Mouse (Mus musculus) G1E (cell line): ENCODE results near the gene Macrod2. TPM values are rescaled to one million over a fixed set of nuclear protein-coding genes. Genes with fewer than 3 reads are reported as not detected.

Experiments used
- ATAC-seq: 2 replicates; pipeline ENCODE4 v1.8.0; 2016; ENCODE audit warnings: mild to moderate bottlenecking; ENCODE audit not compliant: insufficient number of reproducible peaks, poor library complexity, low FRiP score, severe bottlenecking; ENCODE audit errors: extremely low read depth
- DNase-seq: peaks from one replicate; pipeline ENCODE4 v3.0.0; 2012; ENCODE audit warnings: low spot score
- H3K27me3 ChIP-seq: 2 replicates; pipeline ENCODE4 v1.6.1; 2012; ENCODE audit warnings: mild to moderate bottlenecking, low read length, inconsistent platforms; ENCODE audit not compliant: insufficient read depth
- H3K36me3 ChIP-seq: replicated peaks from 2 replicates; pipeline ENCODE3; 2012; ENCODE audit warnings: mild to moderate bottlenecking, inconsistent platforms
- H3K4me1 ChIP-seq: 2 replicates; pipeline ENCODE4 v1.6.1; 2012; ENCODE audit warnings: low read depth, low read length, inconsistent platforms, mixed read lengths; ENCODE audit not compliant: insufficient read depth
- H3K4me3 ChIP-seq: 2 replicates; pipeline ENCODE4 v1.5.1; 2012; ENCODE audit warnings: low read depth, mild to moderate bottlenecking, inconsistent platforms, low read length, moderate library complexity, mixed read lengths
- H3K9me3 ChIP-seq: replicated peaks from 2 replicates; pipeline ENCODE4 v1.6.1; 2012; ENCODE audit warnings: inconsistent platforms
- CTCF ChIP-seq: IDR thresholded peaks from 2 replicates; pipeline ENCODE4 v1.5.1; 2012; ENCODE audit warnings: low read depth, low read length, inconsistent platforms, mixed read lengths
- GATA1 ChIP-seq: IDR thresholded peaks from 2 replicates; pipeline ENCODE4 v1.6.1; 2012; ENCODE audit warnings: borderline replicate concordance, low read length, inconsistent platforms, mixed read lengths
- GATA2 ChIP-seq: IDR thresholded peaks from 2 replicates; pipeline ENCODE4 v1.6.1; 2012; ENCODE audit warnings: low read depth, low read length, inconsistent platforms, borderline replicate concordance
- POLR2AphosphoS5 ChIP-seq: IDR thresholded peaks from 2 replicates; pipeline ENCODE4 v1.6.1; 2012; ENCODE audit warnings: low read depth, low read length, inconsistent platforms; ENCODE audit not compliant: insufficient replicate concordance
- TAL1 ChIP-seq: conservative IDR thresholded peaks from 2 replicates; pipeline ENCODE4 v1.6.1; 2012; ENCODE audit warnings: low read depth, low read length, inconsistent platforms, mixed read lengths
- polyA plus RNA-seq: library from polyadenylated mRNA; stranded (reverse); fragments of >175 nt; gene quantifications from 2 replicates; pipeline ENCODE4 v1.2.3, GENCODE M21; 2012
- total RNA-seq, 2 experiments: library from RNA; stranded (forward) in 1 of 2; stranded (reverse) in 1 of 2; fragments of 200-1000 nt in 1 of 2; fragments of >200 nt in 1 of 2; fragmentation: Nextera tagmentation in 1 of 2; gene quantifications; 2 replicates each; pipeline ENCODE4 v1.2.3; 2014 to 2017

Macrod2 gene
- total and polyA plus RNA-seq, 3 experiments, result 0.38 TPM; not detected in 2

DNA sequence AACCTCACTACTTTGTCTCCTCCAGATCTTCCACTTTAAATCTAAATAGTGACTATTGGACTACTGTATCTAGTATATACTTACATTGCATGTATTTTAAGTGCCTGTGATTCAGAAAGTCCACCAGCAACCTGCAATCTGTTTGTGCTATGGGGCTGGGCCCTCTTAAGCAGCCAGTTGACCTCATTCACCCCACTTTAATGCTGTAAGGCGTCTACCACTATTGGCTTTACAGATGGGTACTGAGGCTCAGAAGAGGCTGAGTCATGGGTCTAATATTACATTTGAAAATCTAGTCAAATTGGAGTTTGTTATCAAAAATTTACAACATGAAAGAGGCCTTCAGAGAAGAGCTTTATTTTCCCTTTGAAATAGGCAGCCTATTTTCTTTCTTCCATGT is 722.5 kb downstream of the Macrod2 start:
- DNase-seq (no peak), ATAC-seq (no peak)
- TF ChIP-seq GATA1 (no peak), TAL1 (no peak), POLR2AphosphoS5 (no peak)
- no peak overlapping the region for H3K4me3 ChIP-seq
- no peaks in the 10 kb centered on the region for H3K4me1 ChIP-seq
- H3K36me3 ChIP-seq, result no peaks in the 10 kb centered on the region
- no peaks in the 10 kb centered on the region for H3K27me3 ChIP-seq
- no peaks in the 10 kb centered on the region for H3K9me3 ChIP-seq

DNA sequence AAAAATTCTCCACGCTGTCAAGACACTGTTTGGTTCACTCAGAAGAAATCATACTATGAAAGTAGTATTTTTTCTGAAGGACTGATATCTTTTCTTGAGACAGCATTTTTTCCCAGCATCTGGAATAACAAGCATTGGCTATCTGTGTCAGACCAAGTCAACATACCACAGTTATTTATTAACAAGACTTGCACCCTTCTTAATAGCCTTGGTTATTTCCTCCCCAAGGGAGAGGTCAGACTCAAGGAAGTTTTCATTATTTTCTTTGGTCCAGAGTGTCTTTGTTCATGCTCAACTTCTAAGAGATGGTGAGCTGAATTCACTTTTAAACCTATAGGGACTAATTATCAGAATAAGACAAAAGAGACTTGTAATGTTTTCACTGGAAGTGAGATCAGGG is 728.8 kb downstream of the Macrod2 start:
- DNase-seq (no peak), ATAC-seq (no peak)
- Histone ChIP-seq H3K9me3 (peaks cover 5% of the 10 kb centered on the region; the same call in 1 of the 2 replicates), H3K4me3 (no peak overlapping the region), H3K27me3 (no peaks in the 10 kb centered on the region), H3K36me3 (no peaks in the 10 kb centered on the region), H3K4me1 (no peaks in the 10 kb centered on the region)
- no peak for TF ChIP-seq CTCF
- no peak for TF ChIP-seq POLR2AphosphoS5
- no peak for TF ChIP-seq TAL1
- TF ChIP-seq GATA2, result no peak
- no peak for TF ChIP-seq GATA1

- peaks cover 5% of the 10 kb centered on the region; the same call in 1 of the 2 replicates for H3K9me3 ChIP-seq
- no peak for ATAC-seq
- TF ChIP-seq GATA1 (no peak), CTCF (no peak), GATA2 (no peak), TAL1 (no peak), POLR2AphosphoS5 (no peak)
- H3K4me1 ChIP-seq, result no peaks in the 10 kb centered on the region
- no peaks in the 10 kb centered on the region for H3K36me3 ChIP-seq
- no peak for DNase-seq
- no peaks in the 10 kb centered on the region for H3K27me3 ChIP-seq
- no peak overlapping the region for H3K4me3 ChIP-seq
Observed at GRCm38 (mm10) chr2:141125638-141126037, 730.5 kb downstream of the Macrod2 start.

DNA sequence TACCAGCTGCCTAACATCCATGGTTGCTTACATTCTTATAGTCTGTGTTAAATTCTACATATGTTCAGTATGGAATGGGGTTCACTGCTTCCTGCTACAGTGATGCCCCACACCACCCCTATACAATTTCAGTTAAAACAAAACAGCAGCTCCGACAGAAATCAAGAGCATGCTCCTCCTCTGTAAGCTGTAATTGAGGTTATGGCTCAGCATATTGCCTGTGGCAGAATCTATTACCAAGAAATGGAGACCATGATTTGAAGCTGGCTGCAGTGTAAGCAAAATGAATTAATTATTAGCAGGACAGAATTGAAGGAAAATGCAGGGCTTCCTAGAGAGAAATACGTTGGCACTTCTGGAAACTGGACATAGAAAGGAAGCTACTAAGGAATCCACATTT is 747.2 kb downstream of the Macrod2 start:
- no peaks in the 10 kb centered on the region for H3K4me1 ChIP-seq
- no peaks in the 10 kb centered on the region for H3K36me3 ChIP-seq
- ATAC-seq (no peak), DNase-seq (no peak)
- no peaks in the 10 kb centered on the region for H3K27me3 ChIP-seq
- TF ChIP-seq POLR2AphosphoS5 (no peak), GATA1 (no peak), CTCF (no peak), GATA2 (no peak), TAL1 (no peak)
- no peak overlapping the region for H3K4me3 ChIP-seq
- H3K9me3 ChIP-seq, result no peaks in the 10 kb centered on the region

DNA sequence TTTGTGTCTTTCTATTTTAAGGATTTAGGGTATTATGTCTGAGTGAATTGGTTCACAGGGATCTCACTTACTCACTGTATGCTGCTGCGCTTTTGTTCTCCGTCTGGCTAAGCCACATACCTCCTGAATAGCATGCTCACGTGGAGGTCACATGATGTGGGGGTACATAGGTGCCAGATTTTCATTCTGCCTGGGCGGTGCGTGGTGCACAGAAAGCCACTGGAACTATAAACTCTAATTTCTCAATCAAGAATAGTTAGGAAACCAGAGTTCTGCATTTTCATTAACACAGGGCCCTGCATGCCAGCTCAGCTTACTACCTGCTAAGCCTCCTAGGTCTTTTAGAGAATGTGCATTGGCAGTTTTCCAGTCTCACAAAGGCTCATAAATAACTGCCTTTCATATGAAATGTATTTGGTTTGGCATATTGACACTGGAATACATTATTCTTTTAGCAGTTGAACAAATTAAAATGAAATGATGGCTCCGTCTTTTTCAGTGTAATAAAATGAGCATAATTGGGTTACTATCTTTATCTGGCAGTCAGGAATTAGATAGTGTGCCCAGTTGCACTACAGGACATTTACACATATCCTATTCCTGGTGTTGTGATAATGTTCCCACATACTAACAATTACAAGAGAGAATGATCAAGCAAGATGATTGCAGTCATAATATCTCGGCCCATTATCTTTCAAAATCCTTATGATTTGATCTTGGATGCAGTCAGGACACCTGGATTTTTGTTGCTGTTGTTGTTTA is 757.1 kb downstream of the Macrod2 start:
- H3K4me1 ChIP-seq, result no peaks in the 10 kb centered on the region
- H3K27me3 ChIP-seq, result no peaks in the 10 kb centered on the region
- H3K36me3 ChIP-seq, result no peaks in the 10 kb centered on the region
- ATAC-seq, result no peak
- no peak for TF ChIP-seq GATA2
- TF ChIP-seq GATA1, result no peak
- TF ChIP-seq POLR2AphosphoS5, result no peak
- no peak for TF ChIP-seq CTCF
- TF ChIP-seq TAL1, result no peak
- peaks cover 6% of the 10 kb centered on the region; the same call in 1 of the 2 replicates for H3K9me3 ChIP-seq
- no peak overlapping the region for H3K4me3 ChIP-seq
- no peak for DNase-seq

GRCm38 (mm10) chr2:141155972-141156371 is 760.9 kb downstream of the Macrod2 start:
- Histone ChIP-seq H3K27me3 (no peaks in the 10 kb centered on the region), H3K9me3 (peaks cover 6% of the 10 kb centered on the region), H3K36me3 (no peaks in the 10 kb centered on the region), H3K4me1 (no peaks in the 10 kb centered on the region), H3K4me3 (no peak overlapping the region)
- DNase-seq (no peak), ATAC-seq (no peak)
- TF ChIP-seq GATA2, result no peak
- no peak for TF ChIP-seq CTCF
- no peak for TF ChIP-seq POLR2AphosphoS5

DNA sequence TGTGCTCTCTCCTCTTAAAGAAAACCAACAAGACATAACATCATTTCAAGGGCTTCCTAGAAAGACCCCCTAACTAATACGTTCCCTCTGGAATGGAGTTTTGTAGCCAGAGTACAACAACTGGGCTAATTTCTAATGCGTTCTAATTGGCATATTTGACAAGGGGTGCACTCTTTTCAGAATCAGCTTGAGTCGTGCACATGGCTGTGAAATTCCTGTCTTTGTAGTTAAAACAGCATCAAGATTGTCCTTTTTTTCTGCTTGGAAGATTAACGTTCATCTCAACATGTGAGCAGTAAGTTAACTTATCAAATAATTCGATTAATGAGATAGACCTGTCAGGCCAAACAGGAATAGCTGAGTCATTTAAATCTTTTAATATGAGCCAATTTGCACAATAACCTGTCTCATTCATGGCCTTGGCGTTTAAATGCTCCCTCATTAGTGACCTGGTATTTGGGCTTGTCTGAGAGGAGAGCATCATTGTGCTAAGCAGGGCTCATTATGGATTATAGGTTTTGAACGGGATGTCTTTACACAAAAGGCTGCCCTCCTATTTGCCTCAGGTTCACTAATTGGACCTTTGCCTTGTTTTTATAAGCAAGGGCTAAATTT is 762.0 kb downstream of the Macrod2 start:
- no peak for ATAC-seq
- no peak for TF ChIP-seq POLR2AphosphoS5
- TF ChIP-seq GATA2, result no peak

More for the DNA sequence above, 762.0 kb downstream of the Macrod2 start:
- Histone ChIP-seq H3K4me3 (no peak overlapping the region), H3K27me3 (no peaks in the 10 kb centered on the region), H3K9me3 (peaks cover 6% of the 10 kb centered on the region), H3K36me3 (no peaks in the 10 kb centered on the region), H3K4me1 (no peaks in the 10 kb centered on the region)
- DNase-seq, result no peak
